Mouse (Mus musculus) inflammation-experienced regulatory T-cells, adult 6 months (primary cell): ENCODE results near the gene S100a13. TPM values are rescaled to one million over a fixed set of nuclear protein-coding genes. Genes with fewer than 3 reads are reported as not detected.

Experiments used
- ATAC-seq: one replicate; pipeline ENCODE4 v1.8.0; 2017
- polyA plus RNA-seq, 3 experiments: library from polyadenylated mRNA; unstranded; fragments of 100-300 nt; shearing (Covaris generic); gene quantifications; one replicate each; pipeline ENCODE4 v1.2.1; 2017

S100a13 gene
- polyA plus RNA-seq, 3 experiments from 2014 or later, result 188 to 341 (median 192) TPM

- no peak for ATAC-seq
These were observed 5.8 kb upstream of the S100a13 start for GRCm38 (mm10) chr3:90508287-90508949.

GRCm38 (mm10) chr3:90508950-90509746 is 5.1 kb upstream of the S100a13 start, which contains the start of gene Chtop:
TSS of gene Chtop (minus strand) at chr3:90509498.
- ATAC-seq, result peak; percentile 88

GRCm38 (mm10) chr3:90509747-90510123 is 4.5 kb upstream of the S100a13 start:
- ATAC-seq, result peak; percentile 23

GRCm38 (mm10) chr3:90512276-90512675 is 2.0 kb upstream of the S100a13 start:
- ATAC-seq, result no peak

- no peak for ATAC-seq
These were observed 1.1 kb upstream of the S100a13 start for GRCm38 (mm10) chr3:90512948-90513642.

GRCm38 (mm10) chr3:90514691-90515090 is 456 bp downstream of the S100a13 start:
- ATAC-seq, result peak; percentile 89

- peak; percentile 13 for ATAC-seq
These were observed 1.0 kb downstream of the S100a13 start for GRCm38 (mm10) chr3:90515242-90515641.

GRCm38 (mm10) chr3:90515789-90516188 is 1.6 kb downstream of the S100a13 start:
- no peak for ATAC-seq

GRCm38 (mm10) chr3:90517711-90518110 is 3.5 kb downstream of the S100a13 start:
- no peak for ATAC-seq

GRCm38 (mm10) chr3:90525421-90525820 is 11.2 kb downstream of the S100a13 start:
- no peak for ATAC-seq

- ATAC-seq, result no peak
These were observed 11.8 kb downstream of the S100a13 start for GRCm38 (mm10) chr3:90526076-90526475.

- ATAC-seq, result no peak
These were observed 12.3 kb downstream of the S100a13 start, which contains the start of gene S100a14 for GRCm38 (mm10) chr3:90526580-90526979. TSS of gene S100a14 (plus strand) at chr3:90526856.

GRCm38 (mm10) chr3:90527291-90527873 is 13.1 kb downstream of the S100a13 start:
- ATAC-seq, result no peak

- ATAC-seq, result no peak
These were observed 17.5 kb downstream of the S100a13 start for GRCm38 (mm10) chr3:90531713-90532112.

- ATAC-seq, result no peak
These were observed 21.2 kb downstream of the S100a13 start for GRCm38 (mm10) chr3:90535446-90535845.

GRCm38 (mm10) chr3:90537141-90537904 is 23.1 kb downstream of the S100a13 start, which contains the start of gene S100a16:
TSS of gene S100a16 (plus strand) at chr3:90537254.
- no peak for ATAC-seq

GRCm38 (mm10) chr3:90537905-90538296 is 23.7 kb downstream of the S100a13 start:
- no peak for ATAC-seq

- no peak for ATAC-seq
These were observed 26.7 kb downstream of the S100a13 start for GRCm38 (mm10) chr3:90540904-90541303.

- no peak for ATAC-seq
These were observed 35.6 kb downstream of the S100a13 start for GRCm38 (mm10) chr3:90549676-90550420.

GRCm38 (mm10) chr3:90550421-90550790 is 36.2 kb downstream of the S100a13 start:
- no peak for ATAC-seq

- no peak for ATAC-seq
These were observed 38.0 kb downstream of the S100a13 start for GRCm38 (mm10) chr3:90552231-90552630.
